Mouse (Mus musculus): Measurements from ENCODE around the gene Mtss1l. TPM values are rescaled to one million over a fixed set of nuclear protein-coding genes. Genes with fewer than 3 reads are reported as not detected.

The Mtss1l gene
- polyA plus RNA-seq, 2 experiments = 19.1 to 78.7 TPM

- Histone ChIP-seq H3K4me2 (replicated peaks; ENCODE audit: low read depth, low read length, severe bottlenecking) (no peak overlapping the region), H3K9me3 (ENCODE audit: control insufficient read depth, low read length) (no peaks in the 10 kb centered on the region), H3K4me3 (replicated peaks; ENCODE audit: low read length) (no peak overlapping the region), H3K27me3 (ENCODE audit: control insufficient read depth, insufficient read depth, low read length) (no peaks in the 10 kb centered on the region), H3K4me1 (ENCODE audit: control insufficient read depth, insufficient read depth, low read length) (no peaks in the 10 kb centered on the region), H3K9ac (ENCODE audit: low read depth, low read length, severe bottlenecking) (no peak overlapping the region), H3K36me3 (ENCODE audit: control insufficient read depth, insufficient read depth, low read length) (peaks cover 80% of the 10 kb centered on the region), H3K27ac (replicated peaks; ENCODE audit: low read depth, low read length) (no peak overlapping the region)
- DNase-seq (ENCODE audit: low spot score) (no peak), ATAC-seq (ENCODE audit: low FRiP score, low read depth) (no peak)
- 96% methylated on average over 31 of the region's 35 CpGs for WGBS
- no peak for TF ChIP-seq POLR2A (IDR thresholded peaks at IDR 0.05; ENCODE audit: borderline replicate concordance, extremely low read depth, insufficient read depth, insufficient read length)
Observed at GRCm38 (mm10) chr8:110738591-110739195, 17.4 kb downstream of the Mtss1l start.

- no peak for TF ChIP-seq POLR2A (IDR thresholded peaks at IDR 0.05; ENCODE audit: borderline replicate concordance, extremely low read depth, insufficient read depth, insufficient read length)
- Histone ChIP-seq H3K36me3 (ENCODE audit: control insufficient read depth, insufficient read depth, low read length) (peaks cover 60% of the 10 kb centered on the region), H3K9ac (ENCODE audit: low read depth, low read length, severe bottlenecking) (no peak overlapping the region), H3K27ac (replicated peaks; ENCODE audit: low read depth, low read length) (no peak overlapping the region), H3K4me2 (replicated peaks; ENCODE audit: low read depth, low read length, severe bottlenecking) (no peak overlapping the region), H3K4me3 (replicated peaks; ENCODE audit: low read length) (no peak overlapping the region), H3K4me1 (ENCODE audit: control insufficient read depth, insufficient read depth, low read length) (no peaks in the 10 kb centered on the region), H3K9me3 (ENCODE audit: control insufficient read depth, low read length) (no peaks in the 10 kb centered on the region), H3K27me3 (ENCODE audit: control insufficient read depth, insufficient read depth, low read length) (no peaks in the 10 kb centered on the region)
- ATAC-seq (ENCODE audit: low FRiP score, low read depth) (no peak), DNase-seq (ENCODE audit: low spot score) (no peak)
- WGBS = 82% methylated on average over 5 of the region's 5 CpGs
Observed at GRCm38 (mm10) chr8:110740629-110741175, 19.4 kb downstream of the Mtss1l start.

GRCm38 (mm10) chr8:110741816-110742451 is 20.7 kb downstream of the Mtss1l start:
- H3K27me3 ChIP-seq (ENCODE audit: control insufficient read depth, insufficient read depth, low read length) = no peaks in the 10 kb centered on the region
- H3K36me3 ChIP-seq (ENCODE audit: control insufficient read depth, insufficient read depth, low read length) = peaks cover 49% of the 10 kb centered on the region
- whole genome bisulfite sequencing = 80% methylated on average over 15 of the region's 15 CpGs
- no peaks in the 10 kb centered on the region for H3K9me3 ChIP-seq (ENCODE audit: control insufficient read depth, low read length)
- no peak overlapping the region for H3K9ac ChIP-seq (ENCODE audit: low read depth, low read length, severe bottlenecking)
- TF ChIP-seq POLR2A (IDR thresholded peaks at IDR 0.05; ENCODE audit: borderline replicate concordance, extremely low read depth, insufficient read depth, insufficient read length) = no peak
- no peak overlapping the region for H3K4me3 ChIP-seq (replicated peaks; ENCODE audit: low read length)
- DNase-seq (ENCODE audit: low spot score) = no peak
- H3K4me1 ChIP-seq (ENCODE audit: control insufficient read depth, insufficient read depth, low read length) = no peaks in the 10 kb centered on the region
- H3K27ac ChIP-seq (replicated peaks; ENCODE audit: low read depth, low read length) = no peak overlapping the region
- no peak for ATAC-seq (ENCODE audit: low FRiP score, low read depth)
- no peak overlapping the region for H3K4me2 ChIP-seq (replicated peaks; ENCODE audit: low read depth, low read length, severe bottlenecking)

- Histone ChIP-seq H3K27ac (replicated peaks; ENCODE audit: low read depth, low read length) (no peak overlapping the region), H3K4me3 (replicated peaks; ENCODE audit: low read length) (no peak overlapping the region), H3K9ac (ENCODE audit: low read depth, low read length, severe bottlenecking) (no peak overlapping the region), H3K9me3 (ENCODE audit: control insufficient read depth, low read length) (no peaks in the 10 kb centered on the region), H3K4me2 (replicated peaks; ENCODE audit: low read depth, low read length, severe bottlenecking) (no peak overlapping the region), H3K36me3 (ENCODE audit: control insufficient read depth, insufficient read depth, low read length) (peaks cover 44% of the 10 kb centered on the region), H3K4me1 (ENCODE audit: control insufficient read depth, insufficient read depth, low read length) (no peaks in the 10 kb centered on the region), H3K27me3 (ENCODE audit: control insufficient read depth, insufficient read depth, low read length) (no peaks in the 10 kb centered on the region)
- 91% methylated on average over 5 of the region's 5 CpGs for WGBS
- no peak for TF ChIP-seq POLR2A (IDR thresholded peaks at IDR 0.05; ENCODE audit: borderline replicate concordance, extremely low read depth, insufficient read depth, insufficient read length)
- no peak for ATAC-seq (ENCODE audit: low FRiP score, low read depth)
- DNase-seq (ENCODE audit: low spot score) = no peak
Observed at GRCm38 (mm10) chr8:110742452-110742818, 21.2 kb downstream of the Mtss1l start.

- H3K27me3 ChIP-seq (ENCODE audit: control insufficient read depth, insufficient read depth, low read length) = no peaks in the 10 kb centered on the region
- peaks cover 17% of the 10 kb centered on the region; the same call in 1 of the 2 replicates for H3K36me3 ChIP-seq (ENCODE audit: control insufficient read depth, insufficient read depth, low read length)
- no peak overlapping the region for H3K4me3 ChIP-seq (replicated peaks; ENCODE audit: low read length)
- WGBS = 91% methylated on average over 10 of the region's 10 CpGs
- H3K4me2 ChIP-seq (replicated peaks; ENCODE audit: low read depth, low read length, severe bottlenecking) = no peak overlapping the region
- H3K4me1 ChIP-seq (ENCODE audit: control insufficient read depth, insufficient read depth, low read length) = no peaks in the 10 kb centered on the region
- ATAC-seq (ENCODE audit: low FRiP score, low read depth) (no peak), DNase-seq (ENCODE audit: low spot score) (no peak)
- H3K9ac ChIP-seq (ENCODE audit: low read depth, low read length, severe bottlenecking) = no peak overlapping the region
- TF ChIP-seq POLR2A (IDR thresholded peaks at IDR 0.05; ENCODE audit: borderline replicate concordance, extremely low read depth, insufficient read depth, insufficient read length) = no peak
- no peak overlapping the region for H3K27ac ChIP-seq (replicated peaks; ENCODE audit: low read depth, low read length)
- H3K9me3 ChIP-seq (ENCODE audit: control insufficient read depth, low read length) = no peaks in the 10 kb centered on the region
Observed at GRCm38 (mm10) chr8:110745162-110745561, 23.9 kb downstream of the Mtss1l start.
